In genomic region chr19:42755148-42755870, GRCm38 (mm10) we compare ENCODE assay signal across 9 mouse cellular contexts. TPM values are rescaled to one million over a fixed set of nuclear protein-coding genes. Genes with fewer than 3 reads are reported as not detected.
A peak's percentile ranks its signal among the peaks of the same experiment; 100 is the strongest.
DNase-seq lines count a peak whose midpoint lies in the region.
"Had no signal": no experiment of that assay in that cellular context is flagged by ENCODE, and none has a peak within 500 bp of the region (broad histone marks: within the 10 kb centered on the region; RNA-seq: fewer than 3 reads in every experiment).

No protein-coding gene starts in this region.

- peak; percentile 18 for DNase-seq in gastrocnemius, adult 18-20 months (ENCODE audit: low spot score)
- no peak for DNase-seq in gastrocnemius, postnatal 4 days (ENCODE audit: low spot score in 2 of 2)
- peak; percentile 70 for DNase-seq in testis, postnatal 10 days (ENCODE audit: low spot score)
- no peak for DNase-seq in testis, postnatal 14 days (ENCODE audit: low spot score)
- peak; percentile 68 for DNase-seq in kidney, postnatal 10 days
- DNase-seq in thymus, adult 18-20 months: no peak
- DNase-seq in cerebellum, adult 8-10 months: no peak
- no peak for DNase-seq in cerebellum, adult 9-10 months
- DNase-seq: forebrain, postnatal 0 days had no signal

RNA-seq across cellular contexts. Expression of gene Pyroxd2, which starts 2.7 kb away (rescaled TPM):
- total RNA-seq in gastrocnemius, adult 18-20 months (2021): under 1 TPM; 0.53 to 0.97 TPM
- 1 to 10 TPM; 5.5 to 7.3 TPM for total RNA-seq in gastrocnemius, postnatal 4 days (2021)

RNA-seq across cellular contexts. Expression of gene Hps1, which starts 24.5 kb away (rescaled TPM):
- under 1 TPM; 0.73 to 0.97 TPM for total RNA-seq in gastrocnemius, adult 18-20 months (2021)
- 1 to 10 TPM; 7.1 to 8.8 TPM for total RNA-seq in gastrocnemius, postnatal 4 days (2021)

Comparison
In these comparisons a context has a peak if more than half of its experiments do, and no peak if none do; other contexts are left out.
1. DNase-seq: peak in gastrocnemius, adult 18-20 months (single experiment), testis, postnatal 10 days (single experiment) and kidney, postnatal 10 days (single experiment); none in gastrocnemius, postnatal 4 days (0 of 2), testis, postnatal 14 days (single experiment), thymus, adult 18-20 months (0 of 2), cerebellum, adult 8-10 months (single experiment) and cerebellum, adult 9-10 months (single experiment).
2. RNA of gene Hps1, which starts 24.5 kb away (total RNA-seq): 7.1 to 8.8 TPM in gastrocnemius, postnatal 4 days; 0.73 to 0.97 TPM in gastrocnemius, adult 18-20 months; every median in the first group is over 4 times any median in the second.